Mouse (Mus musculus): Measurements from ENCODE around the gene Rapgef6. TPM values are rescaled to one million over a fixed set of nuclear protein-coding genes. Genes with fewer than 3 reads are reported as not detected.

Rapgef6 gene
- total RNA-seq, 2 experiments from 2014 or later: 36.9 to 37.8 TPM

DNA sequence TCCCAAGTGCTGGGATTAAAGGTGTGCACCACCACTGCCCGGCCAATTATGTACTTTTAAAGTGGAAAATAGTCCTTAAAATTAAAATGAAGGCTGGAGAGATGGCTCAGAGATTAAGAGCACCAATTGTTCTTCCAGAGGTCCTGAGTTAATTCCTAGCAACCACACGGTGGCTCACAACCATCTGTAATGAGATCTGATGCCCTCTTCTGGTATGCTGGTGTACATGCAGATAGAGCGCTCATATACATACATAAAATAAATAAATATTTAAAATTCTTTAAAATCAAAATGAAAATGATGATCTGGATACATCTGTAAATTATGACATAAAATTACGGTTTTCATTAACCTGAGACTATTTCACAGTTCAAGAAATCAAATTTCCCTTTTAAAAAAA is 123.8 kb downstream of the Rapgef6 start:
- intact Hi-C loops (cut with DNase I): no loop called here
- DNase-seq (ENCODE audit: extremely low spot score in 1 of 2, low spot score in 2 of 2): no peak
- no peak overlapping the region for H3K4me3 ChIP-seq
- peak; percentile 20; the same call in 1 of the 2 replicates for TF ChIP-seq CTCF (IDR thresholded peaks at IDR 0.05)
- H3K27ac ChIP-seq: no peak overlapping the region

DNA sequence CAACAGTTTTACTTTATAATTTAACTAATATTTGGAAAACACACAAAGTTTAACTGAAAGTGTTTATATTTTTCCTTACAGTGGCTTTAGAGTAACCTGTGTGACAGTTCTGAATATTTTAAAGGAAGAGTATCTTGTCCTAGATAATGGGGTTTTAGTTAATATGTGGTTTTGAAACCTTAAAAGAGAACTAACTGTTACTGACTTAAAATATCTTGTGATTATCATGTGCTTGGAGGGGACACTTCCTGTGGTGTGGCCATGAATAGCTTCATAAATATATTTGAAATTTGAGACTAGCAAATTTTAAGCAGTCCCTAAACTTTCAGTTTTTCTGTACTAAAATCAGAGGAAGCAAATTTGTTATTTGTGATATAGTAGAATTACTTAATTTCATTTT is 125.9 kb downstream of the Rapgef6 start:
- Histone ChIP-seq H3K4me3 (no peak overlapping the region), H3K27ac (no peak overlapping the region)
- no peak for TF ChIP-seq CTCF (IDR thresholded peaks at IDR 0.05)
- intact Hi-C loops (cut with DNase I): no loop called here
- DNase-seq (ENCODE audit: extremely low spot score in 1 of 2, low spot score in 2 of 2): no peak

DNA sequence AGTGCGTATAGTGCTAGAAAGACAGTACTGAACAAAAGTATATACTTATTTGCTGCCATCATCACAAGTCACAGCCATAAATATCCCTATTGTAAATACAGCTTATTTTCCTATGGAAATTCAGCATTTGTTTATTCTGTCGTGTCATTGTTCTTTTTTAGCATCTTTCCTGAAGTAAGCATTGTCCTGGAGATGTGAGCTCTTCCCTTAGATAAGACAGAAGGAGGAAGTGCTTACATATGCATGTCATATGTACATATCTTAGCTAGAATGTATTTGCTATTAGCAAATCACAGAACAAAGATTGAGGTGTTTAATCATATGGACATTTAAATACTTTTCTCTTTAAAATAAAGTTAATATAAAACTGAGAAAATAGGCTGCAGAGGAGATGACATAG is 132.8 kb downstream of the Rapgef6 start:
- DNase-seq (ENCODE audit: extremely low spot score in 1 of 2, low spot score in 2 of 2): no peak
- Histone ChIP-seq H3K27ac (no peak overlapping the region), H3K4me3 (no peak overlapping the region)
- intact Hi-C loops (cut with DNase I): no loop called here
- no peak for TF ChIP-seq CTCF (IDR thresholded peaks at IDR 0.05)

DNA sequence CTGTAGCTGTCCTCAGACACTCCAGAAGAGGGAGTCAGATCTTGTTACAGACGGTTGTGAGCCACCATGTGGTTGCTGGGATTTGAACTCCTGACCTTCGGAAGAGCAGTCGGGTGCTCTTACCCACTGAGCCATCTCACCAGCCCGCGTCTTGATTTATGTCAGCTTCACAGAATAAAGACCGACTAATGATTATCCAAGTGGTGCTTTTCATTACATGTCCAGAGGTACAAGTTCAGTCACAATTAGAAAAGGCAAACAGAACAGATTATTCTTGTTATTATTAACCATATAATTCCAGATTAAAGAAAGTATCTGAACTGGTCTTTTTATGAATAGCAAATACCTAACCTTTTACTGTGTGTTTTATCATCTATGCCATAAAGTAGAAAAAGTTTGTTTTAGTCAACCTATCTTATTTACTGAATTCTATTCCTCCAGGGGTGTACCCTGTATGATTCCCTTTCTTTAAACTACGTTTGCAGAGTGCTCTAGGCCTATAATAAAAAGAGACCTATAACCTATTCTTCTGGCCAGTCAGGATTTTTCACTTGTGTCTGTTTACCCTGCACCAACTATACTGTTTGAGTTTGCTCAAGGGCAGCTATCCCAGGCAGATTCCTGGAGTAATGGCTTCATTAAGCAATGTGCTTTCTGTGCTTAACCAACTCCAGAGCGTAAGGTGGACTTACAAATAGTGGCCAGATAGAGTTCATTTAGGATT is 151.1 kb downstream of the Rapgef6 start:
- H3K4me3 ChIP-seq: no peak overlapping the region
- no peak for DNase-seq (ENCODE audit: extremely low spot score in 1 of 2, low spot score in 2 of 2)
- no peak for TF ChIP-seq CTCF (IDR thresholded peaks at IDR 0.05)
- intact Hi-C loops (cut with DNase I): no loop called here
- no peak overlapping the region for H3K27ac ChIP-seq

DNA sequence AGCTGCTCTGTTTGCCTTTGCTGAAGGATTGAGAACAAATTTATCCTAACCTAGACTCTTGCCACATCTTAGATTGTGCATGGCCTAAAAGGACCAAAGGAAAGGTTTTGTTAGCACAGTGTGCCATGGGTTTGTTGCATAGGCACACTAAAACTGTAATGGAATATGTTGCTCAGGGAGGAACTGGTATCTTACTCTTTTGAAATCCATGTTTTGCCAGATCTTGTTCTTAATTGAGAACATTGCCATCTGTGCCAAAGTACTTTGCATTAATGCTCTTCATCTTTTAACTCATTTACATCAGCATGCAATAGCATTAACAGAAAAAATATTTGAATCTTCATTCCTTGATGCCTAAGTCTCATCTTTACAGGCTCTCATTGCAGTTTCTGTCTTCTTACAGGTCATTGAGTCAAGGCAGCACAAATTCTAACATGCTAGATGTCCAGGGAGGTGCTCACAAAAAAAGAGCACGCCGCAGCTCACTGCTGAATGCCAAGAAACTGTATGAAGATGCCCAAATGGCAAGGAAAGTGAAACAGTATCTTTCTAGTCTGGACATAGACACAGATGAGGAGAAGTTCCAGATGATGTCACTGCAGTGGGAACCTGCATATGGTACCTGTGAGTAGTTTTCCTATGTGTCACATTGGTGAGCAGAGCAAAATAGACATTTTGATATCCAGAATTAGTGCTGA is 153.3 kb downstream of the Rapgef6 start:
- no peak for DNase-seq (ENCODE audit: extremely low spot score in 1 of 2, low spot score in 2 of 2)
- TF ChIP-seq CTCF (IDR thresholded peaks at IDR 0.05): no peak
- Histone ChIP-seq H3K27ac (peak overlapping the region; percentile 30; the same call in 1 of the 2 replicates), H3K4me3 (no peak overlapping the region)
- intact Hi-C loops (cut with DNase I): no loop called here

DNA sequence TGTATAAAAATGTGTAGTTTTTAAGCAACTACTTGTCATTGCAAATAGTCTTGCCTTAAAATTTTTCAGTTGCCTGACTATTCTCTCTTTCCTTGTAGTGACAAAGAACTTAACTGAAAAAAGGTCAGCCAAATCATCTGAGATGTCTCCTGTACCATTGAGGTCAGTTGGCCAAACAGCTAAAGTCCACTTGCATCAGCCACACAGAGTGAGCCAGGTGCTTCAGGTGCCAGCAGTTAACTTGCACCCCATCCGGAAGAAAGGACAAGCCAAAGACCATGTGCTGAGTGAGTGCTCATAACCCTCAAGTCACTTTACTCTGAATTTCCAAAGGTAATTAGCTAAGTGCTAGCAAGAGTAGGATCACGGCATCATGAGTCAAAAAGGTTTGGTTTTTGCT is 156.5 kb downstream of the Rapgef6 start:
- no peak for TF ChIP-seq CTCF (IDR thresholded peaks at IDR 0.05)
- intact Hi-C loops (cut with DNase I): no loop called here
- no peak overlapping the region for H3K27ac ChIP-seq
- no peak for DNase-seq (ENCODE audit: extremely low spot score in 1 of 2, low spot score in 2 of 2)
- H3K4me3 ChIP-seq: no peak overlapping the region

DNA sequence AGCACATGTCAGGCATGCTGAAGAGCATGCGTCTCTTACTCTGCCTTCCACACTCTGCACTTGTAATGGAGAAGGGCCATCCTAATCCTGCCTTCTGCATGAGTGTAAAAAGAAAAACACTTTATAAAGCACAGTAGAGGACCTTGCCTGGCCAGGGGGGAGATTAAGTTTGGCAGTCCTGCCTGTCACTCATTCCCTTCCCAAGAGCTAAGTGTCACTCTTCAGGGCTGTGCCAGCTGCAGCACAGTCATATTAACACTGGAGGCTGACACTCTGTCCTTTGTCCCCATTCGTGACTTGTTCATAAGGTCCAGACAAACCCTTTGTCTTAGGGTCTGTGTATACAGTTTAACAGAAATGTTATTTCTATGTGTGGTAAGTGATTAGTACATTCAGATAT is 162.2 kb downstream of the Rapgef6 start:
- no peak for TF ChIP-seq CTCF (IDR thresholded peaks at IDR 0.05)
- H3K27ac ChIP-seq: no peak overlapping the region
- H3K4me3 ChIP-seq: no peak overlapping the region
- intact Hi-C loops (cut with DNase I): no loop called here
- no peak for DNase-seq (ENCODE audit: extremely low spot score in 1 of 2, low spot score in 2 of 2)

DNA sequence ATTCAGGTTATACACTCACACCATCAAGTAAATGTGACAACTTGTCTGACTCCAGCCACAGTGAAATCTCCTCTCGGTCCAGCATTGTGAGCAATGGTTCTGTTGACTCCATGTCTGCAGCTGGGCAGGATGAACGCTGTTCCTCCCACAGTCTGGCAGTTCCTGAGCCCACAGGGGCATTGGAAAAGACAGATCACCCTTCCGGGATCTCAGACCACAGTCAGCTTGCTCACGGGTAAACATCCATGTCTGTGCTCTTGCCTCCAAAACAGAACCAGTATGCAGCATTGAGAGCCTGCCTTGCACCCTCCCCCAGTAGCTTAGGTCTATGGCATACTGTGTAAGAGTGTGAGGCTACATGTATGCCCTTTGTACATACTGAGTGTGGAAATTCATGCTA is 167.5 kb downstream of the Rapgef6 start:
- intact Hi-C loops (cut with DNase I): no loop called here
- DNase-seq (ENCODE audit: extremely low spot score in 1 of 2, low spot score in 2 of 2): no peak
- Histone ChIP-seq H3K4me3 (no peak overlapping the region), H3K27ac (no peak overlapping the region)
- no peak for TF ChIP-seq CTCF (IDR thresholded peaks at IDR 0.05)

DNA sequence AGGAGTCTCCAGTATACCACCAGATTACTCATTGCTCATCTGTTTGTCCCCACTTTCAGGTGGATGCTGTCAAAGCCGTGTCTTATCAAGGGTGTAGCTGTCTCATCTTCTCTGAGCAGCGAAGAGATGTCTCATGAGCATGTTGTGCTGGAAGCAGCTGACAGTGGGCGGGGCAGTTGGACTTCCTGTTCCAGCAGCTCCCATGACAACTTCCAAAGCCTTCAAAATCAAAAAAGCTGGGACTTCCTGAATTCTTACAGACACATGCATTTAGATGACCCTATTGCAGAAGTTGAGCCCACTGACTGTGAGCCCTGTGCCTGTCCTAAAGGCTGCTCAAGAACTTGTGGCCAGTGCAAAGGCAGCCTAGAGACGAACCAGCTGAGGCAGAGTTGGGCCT is 168.5 kb downstream of the Rapgef6 start:
- no peak for DNase-seq (ENCODE audit: extremely low spot score in 1 of 2, low spot score in 2 of 2)
- H3K27ac ChIP-seq: no peak overlapping the region
- no peak overlapping the region for H3K4me3 ChIP-seq
- TF ChIP-seq CTCF (IDR thresholded peaks at IDR 0.05): no peak
- intact Hi-C loops (cut with DNase I): no loop called here

DNA sequence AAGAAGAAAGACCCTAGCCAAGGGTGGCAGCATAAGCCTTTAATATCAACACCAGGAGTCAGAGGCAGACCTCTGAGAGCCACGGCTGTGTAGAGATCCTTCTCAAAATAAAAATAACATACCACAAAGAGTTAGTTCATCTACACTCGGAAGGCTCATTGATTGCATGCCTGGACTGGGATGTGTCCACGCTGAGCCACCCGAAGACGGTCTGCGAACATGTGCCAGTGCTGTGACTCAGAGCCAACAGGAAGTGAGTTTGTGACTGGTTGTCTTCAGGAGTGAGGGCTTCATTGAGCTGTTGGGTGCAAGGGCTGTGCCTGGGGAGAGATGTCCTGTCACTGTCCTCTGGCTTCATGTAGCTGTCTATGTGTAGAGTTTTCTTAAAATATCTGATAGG is 171.0 kb downstream of the Rapgef6 start:
- no peak overlapping the region for H3K27ac ChIP-seq
- no peak for DNase-seq (ENCODE audit: extremely low spot score in 1 of 2, low spot score in 2 of 2)
- TF ChIP-seq CTCF (IDR thresholded peaks at IDR 0.05): no peak
- intact Hi-C loops (cut with DNase I): no loop called here
- no peak overlapping the region for H3K4me3 ChIP-seq

DNA sequence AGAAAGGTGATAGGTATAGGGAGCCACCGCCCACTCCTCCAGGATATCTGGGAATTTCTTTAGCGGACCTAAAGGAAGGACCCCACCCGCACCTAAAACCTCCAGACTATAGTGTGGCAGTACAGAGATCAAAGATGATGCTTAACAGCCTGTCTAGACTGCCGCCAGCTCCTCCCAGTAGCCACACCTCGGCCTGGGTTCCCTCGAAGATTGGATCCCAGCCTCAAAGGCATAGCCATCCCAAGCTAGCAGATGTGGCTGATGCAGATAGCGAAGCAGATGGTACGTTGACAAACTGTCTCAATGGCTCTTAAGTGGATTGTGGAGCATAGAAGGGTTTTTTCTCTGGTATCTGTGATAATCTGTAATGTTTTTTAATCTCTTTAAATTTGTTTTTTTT is 171.6 kb downstream of the Rapgef6 start:
- no peak for TF ChIP-seq CTCF (IDR thresholded peaks at IDR 0.05)
- Histone ChIP-seq H3K27ac (no peak overlapping the region), H3K4me3 (no peak overlapping the region)
- intact Hi-C loops (cut with DNase I): no loop called here
- DNase-seq (ENCODE audit: extremely low spot score in 1 of 2, low spot score in 2 of 2): no peak

DNA sequence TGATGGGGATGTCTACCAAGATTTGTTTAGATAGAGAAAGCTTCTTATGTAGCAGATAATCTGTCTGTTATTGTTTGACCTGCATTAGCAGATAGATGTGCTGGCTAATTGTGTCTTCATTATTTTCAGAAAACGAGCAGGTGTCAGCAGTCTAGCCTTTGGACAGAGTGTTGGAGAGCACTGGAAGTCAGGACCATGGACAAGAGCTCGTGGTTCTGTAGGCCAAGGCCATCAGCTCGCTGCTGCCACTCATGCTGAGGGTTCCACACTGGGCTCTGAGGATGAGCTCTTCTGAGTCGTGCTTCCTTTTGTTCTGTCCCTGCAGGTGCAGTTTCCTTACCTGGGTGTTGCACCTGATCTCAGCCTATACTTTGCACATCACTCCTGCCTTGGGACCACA is 173.3 kb downstream of the Rapgef6 start:
- intact Hi-C loops (cut with DNase I): no loop called here
- TF ChIP-seq CTCF (IDR thresholded peaks at IDR 0.05): no peak
- no peak overlapping the region for H3K4me3 ChIP-seq
- H3K27ac ChIP-seq: no peak overlapping the region
- DNase-seq (ENCODE audit: extremely low spot score in 1 of 2, low spot score in 2 of 2): no peak

DNA sequence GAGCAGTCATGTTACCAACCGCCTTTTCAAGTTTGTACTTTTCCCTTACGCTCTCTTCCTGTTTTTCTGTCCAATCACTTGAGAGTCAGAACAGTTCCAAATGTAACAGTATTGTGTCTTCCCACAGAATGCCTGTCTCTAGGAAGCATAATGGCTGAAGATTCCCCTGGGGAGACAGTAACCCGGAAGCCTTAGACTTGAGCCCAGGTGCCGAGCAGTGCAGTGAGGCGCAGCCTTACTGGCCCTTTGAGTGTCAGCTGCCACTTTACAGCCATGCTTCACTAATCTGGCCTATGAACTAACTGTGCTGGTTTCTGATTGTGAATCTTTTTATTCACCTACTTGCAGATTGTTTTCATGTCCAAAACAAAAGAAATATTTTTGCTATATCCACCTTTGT is 175.0 kb downstream of the Rapgef6 start:
- intact Hi-C loops (cut with DNase I): no loop called here
- H3K27ac ChIP-seq: no peak overlapping the region
- H3K4me3 ChIP-seq: no peak overlapping the region
- DNase-seq (ENCODE audit: extremely low spot score in 1 of 2, low spot score in 2 of 2): no peak
- no peak for TF ChIP-seq CTCF (IDR thresholded peaks at IDR 0.05)
